Mouse (Mus musculus): ENCODE measurements at regions not wholly inside any gene's neighbourhood (a gene's known extent, or its start where the extent isn't known, plus 50 kb on each side); places are given as distances from the start of the nearest gene placed in this dataset.

DNA sequence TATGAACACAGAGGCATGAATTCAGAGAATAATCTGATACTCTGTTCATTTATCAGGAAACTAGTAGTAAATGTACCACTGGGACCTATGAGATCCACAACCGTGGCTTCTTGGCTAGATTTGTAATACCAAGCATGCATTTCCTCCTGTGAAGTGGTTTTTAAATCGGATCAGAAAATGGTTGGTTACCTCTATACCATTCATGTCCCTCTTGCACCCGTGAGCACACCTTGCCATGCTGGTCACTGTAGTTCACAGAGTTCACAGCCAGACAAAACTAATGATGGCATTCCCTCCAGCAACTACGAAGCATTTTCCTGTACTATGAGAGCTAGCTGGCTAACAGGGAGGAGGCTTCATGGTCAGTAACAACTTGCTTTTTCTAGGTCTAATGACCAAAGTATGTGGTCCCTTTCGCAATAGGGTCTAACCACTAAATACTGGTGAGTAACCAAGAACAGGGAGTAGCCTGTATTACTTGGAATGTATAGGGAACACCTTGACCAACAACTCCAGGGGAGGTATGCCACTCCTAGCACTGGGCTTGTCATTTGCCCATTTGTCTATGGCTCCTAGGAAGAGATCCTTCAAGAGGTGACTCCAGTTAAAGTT is 227.0 kb upstream of the Zbtb20 start:
- Histone ChIP-seq H3K4me3 (ENCODE audit: insufficient read depth, low read length) (no peak overlapping the region), H3K27ac (ENCODE audit: insufficient read depth, low read length) (no peak overlapping the region), H3K4me1 (ENCODE audit: control insufficient read depth, insufficient read depth, low read length) (peaks cover 1% of the 10 kb centered on the region; the same call in 1 of the 2 replicates)
- TF ChIP-seq CTCF (IDR thresholded peaks at IDR 0.05; ENCODE audit: extremely low read depth, insufficient read depth, low read length) (no peak), POLR2A (IDR thresholded peaks at IDR 0.05; ENCODE audit: extremely low read depth, insufficient read depth, low read length) (no peak)

DNA sequence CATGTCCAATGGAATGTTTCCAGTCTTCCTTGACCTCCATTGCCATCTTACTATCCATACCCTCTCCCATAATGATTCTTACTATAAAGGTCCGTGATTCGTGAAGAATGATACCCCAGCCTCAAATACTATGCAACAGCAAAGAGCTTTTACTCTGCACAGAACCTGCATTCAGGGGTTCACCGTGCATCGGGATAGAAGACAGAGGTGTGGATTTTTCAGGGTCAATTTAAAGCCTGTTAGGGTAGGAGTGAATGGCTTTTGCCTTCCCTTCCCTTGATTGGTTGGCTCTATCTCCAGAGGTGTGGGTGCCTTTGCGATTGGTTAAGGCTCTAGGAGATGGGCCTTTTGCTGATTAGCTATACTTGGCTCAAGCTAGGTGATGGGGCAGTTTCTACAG is 227.9 kb upstream of the Zbtb20 start:
- no peak overlapping the region for H3K4me3 ChIP-seq (ENCODE audit: insufficient read depth, low read length)
- H3K4me1 ChIP-seq (ENCODE audit: control insufficient read depth, insufficient read depth, low read length) = peaks cover 1% of the 10 kb centered on the region; the same call in 1 of the 2 replicates
- H3K27ac ChIP-seq (ENCODE audit: insufficient read depth, low read length) = no peak overlapping the region
- TF ChIP-seq CTCF (IDR thresholded peaks at IDR 0.05; ENCODE audit: extremely low read depth, insufficient read depth, low read length) = no peak
- no peak for TF ChIP-seq POLR2A (IDR thresholded peaks at IDR 0.05; ENCODE audit: extremely low read depth, insufficient read depth, low read length)

DNA sequence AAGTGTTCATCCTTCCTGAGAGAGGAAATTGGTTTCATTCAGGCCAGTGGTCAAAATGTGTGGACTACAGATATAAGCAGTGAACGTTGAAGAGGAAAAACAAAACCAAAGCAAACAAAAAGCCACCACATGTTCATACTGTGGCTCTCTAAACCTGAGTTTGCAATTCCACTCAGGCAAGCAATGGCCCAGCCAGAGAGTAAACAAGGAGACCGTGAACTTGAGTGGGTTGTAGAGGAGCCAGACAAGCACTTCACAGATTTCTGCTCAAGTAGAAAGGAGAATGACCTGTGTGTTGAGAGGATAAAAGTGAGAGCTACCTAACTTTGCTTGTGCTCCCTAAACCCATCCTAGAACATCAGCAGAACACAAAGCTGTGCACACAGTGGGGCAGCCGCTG is 239.9 kb upstream of the Zbtb20 start:
- H3K4me1 ChIP-seq (ENCODE audit: control insufficient read depth, insufficient read depth, low read length) = no peaks in the 10 kb centered on the region
- no peak overlapping the region for H3K4me3 ChIP-seq (ENCODE audit: insufficient read depth, low read length)
- H3K27ac ChIP-seq (ENCODE audit: insufficient read depth, low read length) = no peak overlapping the region
- TF ChIP-seq POLR2A (IDR thresholded peaks at IDR 0.05; ENCODE audit: extremely low read depth, insufficient read depth, low read length) (no peak), CTCF (IDR thresholded peaks at IDR 0.05; ENCODE audit: extremely low read depth, insufficient read depth, low read length) (no peak)

DNA sequence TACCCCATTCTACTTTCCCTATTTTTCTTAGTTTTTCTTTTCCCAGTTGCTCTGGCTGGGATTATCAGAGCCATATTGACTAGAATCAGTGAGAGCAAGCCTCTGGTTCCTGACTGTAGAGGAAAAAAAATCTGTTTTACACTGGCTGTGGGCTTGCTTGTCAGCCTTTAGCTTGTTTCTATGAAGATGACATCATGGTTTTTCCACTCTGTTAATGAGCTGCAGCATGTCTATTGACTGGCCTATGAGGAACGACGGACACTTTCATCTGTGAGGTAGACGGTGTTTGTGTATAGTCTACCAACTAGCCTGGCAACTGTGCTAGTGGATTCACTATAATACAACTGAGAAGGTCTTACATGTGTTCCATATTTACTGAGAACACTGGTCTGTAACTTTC is 248.0 kb upstream of the Zbtb20 start:
- no peak for TF ChIP-seq POLR2A (IDR thresholded peaks at IDR 0.05; ENCODE audit: extremely low read depth, insufficient read depth, low read length)
- H3K4me3 ChIP-seq (ENCODE audit: insufficient read depth, low read length) = no peak overlapping the region
- no peak overlapping the region for H3K27ac ChIP-seq (ENCODE audit: insufficient read depth, low read length)
- no peaks in the 10 kb centered on the region for H3K4me1 ChIP-seq (ENCODE audit: control insufficient read depth, insufficient read depth, low read length)

DNA sequence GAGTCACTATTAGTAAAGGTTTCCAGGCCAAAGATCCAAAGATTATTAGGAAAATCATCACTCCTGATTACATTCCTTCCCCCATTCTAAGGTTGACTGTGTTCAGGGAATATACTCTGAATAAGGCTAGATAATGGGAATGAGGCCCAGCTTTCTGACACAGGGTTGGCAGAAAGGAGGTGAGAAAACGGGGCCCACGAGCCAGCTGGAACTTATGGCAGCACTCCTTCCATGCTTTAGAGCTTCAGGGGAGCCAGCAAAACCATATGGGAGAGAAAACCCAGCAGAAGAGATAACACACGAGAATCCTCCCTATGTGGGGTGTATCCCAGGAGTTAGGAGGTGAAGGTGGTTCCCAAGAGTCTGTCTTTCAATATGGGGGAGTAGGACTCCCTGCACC is 259.8 kb upstream of the Zbtb20 start:
- Histone ChIP-seq H3K4me1 (ENCODE audit: control insufficient read depth, insufficient read depth, low read length) (peaks cover 3% of the 10 kb centered on the region), H3K4me3 (ENCODE audit: insufficient read depth, low read length) (no peak overlapping the region), H3K27ac (ENCODE audit: insufficient read depth, low read length) (no peak overlapping the region)
- TF ChIP-seq POLR2A (IDR thresholded peaks at IDR 0.05; ENCODE audit: extremely low read depth, insufficient read depth, low read length) = no peak
- no peak for TF ChIP-seq CTCF (IDR thresholded peaks at IDR 0.05; ENCODE audit: extremely low read depth, insufficient read depth, low read length)

DNA sequence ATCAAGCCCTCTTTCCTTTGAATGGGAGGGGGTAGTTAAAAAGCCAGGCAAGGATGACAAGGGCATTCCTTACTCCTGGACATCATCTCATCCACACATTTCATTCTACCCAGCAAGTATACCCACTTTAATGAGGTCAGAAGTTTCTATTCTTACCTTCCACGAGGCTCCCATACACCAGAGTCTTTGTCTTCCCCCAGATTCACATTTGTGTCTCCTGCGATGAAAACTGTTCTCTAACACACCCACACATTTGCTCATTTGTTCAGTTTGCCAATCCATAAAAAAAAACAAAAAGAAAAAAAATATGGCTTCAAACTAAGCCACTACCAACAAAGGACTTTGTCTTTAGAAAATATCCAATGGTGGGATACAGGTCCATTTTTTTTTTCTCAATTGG is 263.7 kb upstream of the Zbtb20 start:
- no peak for TF ChIP-seq POLR2A (IDR thresholded peaks at IDR 0.05; ENCODE audit: extremely low read depth, insufficient read depth, low read length)
- TF ChIP-seq CTCF (IDR thresholded peaks at IDR 0.05; ENCODE audit: extremely low read depth, insufficient read depth, low read length) = no peak
- H3K4me3 ChIP-seq (ENCODE audit: insufficient read depth, low read length) = no peak overlapping the region

DNA sequence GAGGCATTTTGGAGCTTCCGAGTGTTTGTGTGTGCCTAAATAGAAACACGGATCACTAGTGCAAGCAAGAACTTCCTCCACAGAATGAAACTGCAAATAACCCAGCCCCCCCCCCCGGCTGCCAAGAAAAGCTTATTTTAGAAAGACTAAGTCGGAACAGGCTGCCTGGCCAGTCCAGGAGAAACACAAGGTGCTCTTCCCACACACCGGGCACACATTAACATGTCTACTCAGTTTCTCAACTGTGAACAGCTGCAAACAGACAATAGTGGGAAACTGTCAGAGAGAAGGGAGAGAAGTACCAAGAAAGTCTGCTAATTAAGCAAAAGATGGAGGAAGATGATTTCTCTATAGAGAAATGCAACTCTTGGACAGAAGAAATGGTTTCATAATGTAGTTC is 267.3 kb upstream of the Zbtb20 start:
- TF ChIP-seq CTCF (IDR thresholded peaks at IDR 0.05; ENCODE audit: extremely low read depth, insufficient read depth, low read length) (no peak), POLR2A (IDR thresholded peaks at IDR 0.05; ENCODE audit: extremely low read depth, insufficient read depth, low read length) (no peak)
- peaks cover 2% of the 10 kb centered on the region; the same call in 1 of the 2 replicates for H3K4me1 ChIP-seq (ENCODE audit: control insufficient read depth, insufficient read depth, low read length)
- no peak overlapping the region for H3K27ac ChIP-seq (ENCODE audit: insufficient read depth, low read length)
- H3K4me3 ChIP-seq (ENCODE audit: insufficient read depth, low read length) = no peak overlapping the region

More for the DNA sequence above, 263.7 kb upstream of the Zbtb20 start:
- Histone ChIP-seq H3K27ac (ENCODE audit: insufficient read depth, low read length) (no peak overlapping the region), H3K4me1 (ENCODE audit: control insufficient read depth, insufficient read depth, low read length) (peaks cover 5% of the 10 kb centered on the region)

DNA sequence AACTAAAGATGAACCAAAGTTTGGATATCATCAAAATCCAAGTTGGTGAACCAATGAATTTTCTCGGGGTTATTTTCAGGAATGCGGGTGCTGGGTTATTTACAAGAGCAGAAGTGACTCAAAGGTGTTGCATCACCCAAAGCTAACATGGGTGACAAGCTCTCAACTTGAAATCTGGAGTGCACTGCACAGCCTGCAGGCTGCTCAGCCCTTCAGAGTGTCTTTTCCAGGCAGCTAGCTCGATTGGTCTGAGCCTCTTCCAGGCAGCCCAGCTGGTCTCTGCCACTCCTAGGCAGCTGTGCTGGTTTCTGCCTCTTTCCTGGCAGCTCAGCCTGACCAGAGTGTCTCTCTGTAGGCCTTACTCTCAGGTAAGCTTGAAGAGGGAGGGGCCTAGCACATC is 251.9 kb upstream of the Gap43 start:
- Histone ChIP-seq H3K4me1 (ENCODE audit: control insufficient read depth, insufficient read depth, low read length) (no peaks in the 10 kb centered on the region), H3K27ac (ENCODE audit: insufficient read depth, low read length) (no peak overlapping the region), H3K4me3 (ENCODE audit: insufficient read depth, low read length) (no peak overlapping the region)
- no peak for TF ChIP-seq POLR2A (IDR thresholded peaks at IDR 0.05; ENCODE audit: extremely low read depth, insufficient read depth, low read length)
- no peak for TF ChIP-seq CTCF (IDR thresholded peaks at IDR 0.05; ENCODE audit: extremely low read depth, insufficient read depth, low read length)

DNA sequence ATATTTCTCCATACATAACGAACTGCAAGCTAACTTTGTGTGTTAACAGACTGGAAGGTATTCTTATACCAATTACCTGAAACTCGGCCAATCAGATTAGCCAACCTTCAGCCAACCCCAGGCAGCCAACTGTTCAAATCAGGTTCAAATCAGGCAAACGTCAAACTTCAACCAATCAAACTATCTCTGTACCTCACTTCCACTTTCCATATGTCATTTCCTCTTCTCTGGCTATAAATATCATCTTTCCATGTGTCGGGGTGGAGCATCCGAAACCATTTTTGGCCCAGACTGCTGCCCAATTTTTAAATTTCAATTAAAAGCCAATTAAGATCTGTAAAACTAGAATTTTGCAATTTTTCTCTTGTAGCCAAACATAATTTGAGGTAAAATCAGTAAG is 251.1 kb upstream of the Gap43 start:
- H3K27ac ChIP-seq (ENCODE audit: insufficient read depth, low read length) = no peak overlapping the region
- no peak for TF ChIP-seq CTCF (IDR thresholded peaks at IDR 0.05; ENCODE audit: extremely low read depth, insufficient read depth, low read length)
- no peak for TF ChIP-seq POLR2A (IDR thresholded peaks at IDR 0.05; ENCODE audit: extremely low read depth, insufficient read depth, low read length)
- no peaks in the 10 kb centered on the region for H3K4me1 ChIP-seq (ENCODE audit: control insufficient read depth, insufficient read depth, low read length)
- no peak overlapping the region for H3K4me3 ChIP-seq (ENCODE audit: insufficient read depth, low read length)

DNA sequence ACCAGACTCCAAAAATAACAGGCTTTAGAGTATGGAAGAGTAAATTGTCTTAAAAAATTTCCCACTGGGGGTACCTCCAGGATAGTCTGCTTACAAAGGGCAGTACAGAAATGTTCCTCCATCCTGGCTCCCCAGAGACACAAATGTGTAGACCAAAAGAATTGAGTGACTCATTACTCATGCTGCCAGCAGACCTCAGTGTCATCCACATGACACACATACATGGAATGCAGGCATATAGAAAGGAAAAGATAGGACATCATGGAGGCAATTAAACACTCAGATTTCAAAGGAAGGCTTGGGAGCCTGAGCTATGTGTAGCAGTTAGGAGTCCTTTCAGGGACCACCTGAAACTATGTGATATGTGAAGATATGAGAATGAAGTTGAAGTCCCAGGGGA is 245.7 kb upstream of the Gap43 start:
- Histone ChIP-seq H3K27ac (ENCODE audit: insufficient read depth, low read length) (no peak overlapping the region), H3K4me1 (ENCODE audit: control insufficient read depth, insufficient read depth, low read length) (no peaks in the 10 kb centered on the region), H3K4me3 (ENCODE audit: insufficient read depth, low read length) (no peak overlapping the region)
- TF ChIP-seq POLR2A (IDR thresholded peaks at IDR 0.05; ENCODE audit: extremely low read depth, insufficient read depth, low read length) (no peak), CTCF (IDR thresholded peaks at IDR 0.05; ENCODE audit: extremely low read depth, insufficient read depth, low read length) (no peak)

All from cortical plate, adult 2 months (tissue).